Mouse (Mus musculus) midbrain, embryonic 13.5 days (tissue): ENCODE measurements at regions not wholly inside any gene's neighbourhood (a gene's known extent, or its start where the extent isn't known, plus 50 kb on each side); places are given as distances from the start of the nearest gene placed in this dataset.

Experiments used
- ATAC-seq: fragments of 200-750 bp; cut with Nextera tagmentation; 2 replicates; pipeline ENCODE4 v1.8.0; 2017; ENCODE audit warnings: mild to moderate bottlenecking, moderate TSS enrichment, moderate library complexity
- H3K27ac ChIP-seq: fragments of 300-500 bp; sonication (generic); 2 replicates; pipeline ENCODE4 v1.5.1; 2015; ENCODE audit warnings: inconsistent platforms, mild to moderate bottlenecking, moderate library complexity
- H3K27me3 ChIP-seq: fragments of 300-500 bp; sonication (generic); 2 replicates; pipeline ENCODE4 v1.6.1; 2015; ENCODE audit warnings: mild to moderate bottlenecking, inconsistent platforms
- H3K36me3 ChIP-seq: fragments of 300-500 bp; sonication (generic); 2 replicates; pipeline ENCODE4 v1.6.1; 2015; ENCODE audit warnings: mild to moderate bottlenecking, inconsistent platforms
- H3K4me1 ChIP-seq: fragments of 300-500 bp; sonication (generic); replicated peaks from 2 replicates; pipeline ENCODE4 v1.6.1; 2015; ENCODE audit warnings: inconsistent platforms
- H3K4me2 ChIP-seq: fragments of 300-500 bp; sonication (generic); replicated peaks from 2 replicates; pipeline ENCODE4 v1.6.1; 2015; ENCODE audit warnings: moderate library complexity, mild to moderate bottlenecking, inconsistent platforms
- H3K4me3 ChIP-seq: fragments of 300-500 bp; sonication (generic); replicated peaks from 2 replicates; pipeline ENCODE4 v1.5.1; 2015; ENCODE audit warnings: mild to moderate bottlenecking, inconsistent platforms
- H3K9ac ChIP-seq: fragments of 300-500 bp; sonication (generic); replicated peaks from 2 replicates; pipeline ENCODE4 v1.6.1; 2015; ENCODE audit warnings: mild to moderate bottlenecking, inconsistent platforms
- H3K9me3 ChIP-seq: fragments of 300-500 bp; sonication (generic); 2 replicates; pipeline ENCODE4 v1.6.1; 2016; ENCODE audit warnings: mild to moderate bottlenecking, inconsistent platforms
- WGBS: fragments of 180-500 bp; shearing (Covaris S2); methylation state at CpG from one replicate; pipeline ENCODE4 v1.1.7; 2015; 5-methylcytosine and 5-hydroxymethylcytosine counted together

DNA sequence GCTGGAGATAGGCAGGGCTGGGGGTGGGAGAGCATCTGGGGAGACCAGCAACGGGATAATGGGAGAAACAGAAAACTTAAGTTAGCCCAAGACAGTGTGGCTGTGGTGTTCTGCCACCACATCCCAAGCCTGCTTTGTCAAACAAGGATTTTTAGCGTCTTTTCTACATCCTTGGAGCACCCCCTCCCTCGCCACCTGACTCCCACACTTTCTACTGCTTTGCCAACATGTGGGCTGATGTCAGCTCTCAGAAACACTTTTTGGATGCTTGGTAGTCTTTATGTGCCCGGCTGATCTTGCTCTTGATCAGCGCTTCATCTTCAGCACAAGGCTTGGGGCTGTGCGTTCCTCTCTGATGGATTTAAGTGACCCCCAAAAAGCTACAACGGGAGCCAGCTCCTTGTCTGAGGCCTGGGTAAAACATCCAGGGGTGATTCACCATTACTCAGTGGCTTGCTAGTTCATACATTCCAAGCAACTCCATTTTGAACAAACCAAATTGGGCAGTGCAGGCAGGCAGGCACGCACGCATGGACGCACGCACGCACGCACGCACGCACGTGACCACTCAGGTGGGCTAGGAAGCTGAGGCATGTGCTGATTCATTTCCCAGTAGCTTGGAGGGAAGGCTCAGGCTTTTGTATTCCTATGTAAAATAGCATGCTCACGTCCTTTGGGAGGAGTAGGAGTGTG, 260.6 kb upstream of the Gm10131 start:
- no peaks in the 10 kb centered on the region for H3K27me3 ChIP-seq
- H3K4me1 ChIP-seq: peaks cover 43% of the 10 kb centered on the region
- no peaks in the 10 kb centered on the region for H3K36me3 ChIP-seq
- no peak for ATAC-seq
- no peaks in the 10 kb centered on the region for H3K9me3 ChIP-seq
- H3K4me3 ChIP-seq: no peak overlapping the region
- H3K9ac ChIP-seq: 0 out of 2 replicates have a peak overlapping the region, but pooled peaks have one; percentile 23
- 76% methylated on average over 17 of the region's 17 CpGs for WGBS
- H3K27ac ChIP-seq: peak overlapping the region; percentile 69
- no peak overlapping the region for H3K4me2 ChIP-seq

DNA sequence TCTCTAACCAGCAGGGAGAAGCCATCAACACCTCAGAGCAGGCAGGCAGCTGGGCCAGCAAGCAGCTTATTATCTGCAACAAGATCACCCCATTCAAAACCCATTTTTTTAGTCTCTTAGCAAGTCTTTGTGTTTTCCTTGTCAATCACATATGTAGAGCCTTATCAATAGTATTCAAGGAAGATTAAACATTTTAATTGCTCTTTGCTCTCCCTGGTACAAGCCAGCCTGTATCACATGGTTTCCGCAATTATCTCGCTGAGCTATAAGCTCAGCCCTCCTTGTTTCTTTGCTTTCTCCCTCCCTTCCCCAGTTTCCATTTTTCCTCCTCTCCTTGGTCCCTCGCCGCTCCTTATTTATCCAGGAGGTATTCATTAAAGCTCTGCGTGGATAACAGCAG, 259.9 kb upstream of the Gm10131 start:
- H3K27ac ChIP-seq: peak overlapping the region; percentile 69
- H3K4me2 ChIP-seq: no peak overlapping the region
- no peak overlapping the region for H3K4me3 ChIP-seq
- H3K36me3 ChIP-seq: no peaks in the 10 kb centered on the region
- 49% methylated on average over 5 of the region's 5 CpGs for WGBS
- H3K9ac ChIP-seq: no peak overlapping the region
- H3K27me3 ChIP-seq: no peaks in the 10 kb centered on the region
- H3K4me1 ChIP-seq: peaks cover 39% of the 10 kb centered on the region
- no peaks in the 10 kb centered on the region for H3K9me3 ChIP-seq
- 0 out of 2 replicates have a peak, but pooled peaks have one; percentile 35 for ATAC-seq

DNA sequence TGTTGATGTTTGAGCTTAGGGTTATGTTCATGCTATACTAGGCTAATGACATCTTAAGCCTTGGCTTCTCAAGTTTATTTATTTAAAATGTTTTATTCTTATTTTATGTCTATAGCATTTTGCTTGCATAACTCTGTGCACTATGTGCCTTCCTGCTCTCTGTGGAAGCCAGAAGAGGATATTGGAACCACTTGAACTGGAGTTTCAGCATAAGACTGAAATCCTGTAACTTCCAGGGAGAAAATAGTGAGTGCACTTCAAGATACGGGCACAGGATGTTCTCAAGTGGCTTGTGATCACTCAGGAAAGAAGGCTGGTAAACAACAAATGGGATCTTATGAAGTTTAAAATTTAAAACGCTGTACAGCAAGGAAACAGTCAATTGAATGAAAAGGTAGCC, 257.0 kb upstream of the Gm10131 start:
- no peak for ATAC-seq
- Histone ChIP-seq H3K27ac (no peak overlapping the region), H3K27me3 (no peaks in the 10 kb centered on the region), H3K9me3 (no peaks in the 10 kb centered on the region), H3K4me3 (no peak overlapping the region), H3K36me3 (no peaks in the 10 kb centered on the region), H3K4me2 (no peak overlapping the region), H3K4me1 (peaks cover 25% of the 10 kb centered on the region), H3K9ac (no peak overlapping the region)
- WGBS: 79% methylated on average over 2 of the region's 2 CpGs

GRCm38 (mm10) chr8:34364446-34365035, 253.0 kb upstream of the Gm10131 start:
- H3K27me3 ChIP-seq: no peaks in the 10 kb centered on the region
- no peaks in the 10 kb centered on the region for H3K9me3 ChIP-seq
- whole genome bisulfite sequencing: 87% methylated on average over 18 of the region's 18 CpGs
- no peak for ATAC-seq
- no peak overlapping the region for H3K4me2 ChIP-seq
- no peaks in the 10 kb centered on the region for H3K36me3 ChIP-seq
- H3K4me3 ChIP-seq: no peak overlapping the region
- no peak overlapping the region for H3K9ac ChIP-seq
- H3K27ac ChIP-seq: no peak overlapping the region
- H3K4me1 ChIP-seq: no peaks in the 10 kb centered on the region

DNA sequence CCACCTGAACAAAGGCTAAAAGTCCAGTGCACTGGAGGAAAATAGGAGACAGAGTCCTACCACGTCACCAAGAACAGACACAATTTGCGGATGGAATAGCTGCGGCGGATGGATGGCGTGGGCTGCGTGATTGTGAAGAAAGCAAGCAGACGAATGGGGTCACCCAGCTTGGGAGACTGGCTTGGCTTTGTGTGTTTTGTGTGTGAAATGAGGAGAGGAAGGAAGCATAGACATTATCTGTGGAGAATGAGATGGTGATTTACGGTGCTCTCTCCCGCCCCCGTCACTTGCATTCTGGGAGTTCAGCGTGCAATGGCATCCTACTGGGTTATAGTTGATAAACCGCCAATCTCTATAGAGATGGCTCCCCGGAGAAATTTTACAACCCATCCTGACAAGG, 252.1 kb upstream of the Gm10131 start:
- 75% methylated on average over 13 of the region's 13 CpGs for WGBS
- no peak for ATAC-seq
- Histone ChIP-seq H3K4me1 (no peaks in the 10 kb centered on the region), H3K9ac (no peak overlapping the region), H3K27me3 (no peaks in the 10 kb centered on the region), H3K4me3 (no peak overlapping the region), H3K36me3 (no peaks in the 10 kb centered on the region), H3K9me3 (no peaks in the 10 kb centered on the region), H3K4me2 (no peak overlapping the region), H3K27ac (no peak overlapping the region)

- H3K4me2 ChIP-seq: no peak overlapping the region
- no peaks in the 10 kb centered on the region for H3K9me3 ChIP-seq
- H3K9ac ChIP-seq: no peak overlapping the region
- H3K4me1 ChIP-seq: no peaks in the 10 kb centered on the region
- 42% methylated on average over 4 of the region's 4 CpGs for WGBS
- no peaks in the 10 kb centered on the region for H3K27me3 ChIP-seq
- H3K4me3 ChIP-seq: no peak overlapping the region
- no peak overlapping the region for H3K27ac ChIP-seq
- no peak for ATAC-seq
- H3K36me3 ChIP-seq: no peaks in the 10 kb centered on the region
Observed at GRCm38 (mm10) chr8:34363131-34363530, 251.6 kb upstream of the Gm10131 start.

DNA sequence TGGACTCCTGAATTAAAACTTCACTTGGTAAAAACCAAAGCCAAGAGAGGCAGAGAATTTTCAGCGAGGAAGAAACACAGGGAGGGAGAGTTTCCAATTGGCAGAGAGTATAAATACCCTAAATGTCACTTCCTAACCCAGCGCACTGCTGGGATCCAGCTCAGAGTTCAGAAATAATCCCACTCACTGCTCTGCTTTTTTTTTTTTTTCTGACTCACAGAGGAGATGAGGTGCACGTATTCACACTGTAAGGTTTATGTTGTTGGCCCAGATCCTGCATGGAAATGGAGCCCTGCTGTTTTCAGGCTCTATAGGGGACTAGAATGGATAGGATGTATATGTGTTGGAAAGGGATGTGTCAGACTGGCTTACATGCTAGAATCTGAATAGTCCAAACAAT, 249.8 kb upstream of the Gm10131 start:
- Histone ChIP-seq H3K27me3 (no peaks in the 10 kb centered on the region), H3K4me3 (no peak overlapping the region), H3K9ac (no peak overlapping the region), H3K27ac (no peak overlapping the region), H3K9me3 (no peaks in the 10 kb centered on the region), H3K36me3 (no peaks in the 10 kb centered on the region), H3K4me1 (no peaks in the 10 kb centered on the region), H3K4me2 (no peak overlapping the region)
- WGBS: 87% methylated on average over 3 of the region's 3 CpGs
- ATAC-seq: no peak

- no peak overlapping the region for H3K27ac ChIP-seq
- WGBS: 60% methylated on average over 2 of the region's 2 CpGs
- no peaks in the 10 kb centered on the region for H3K36me3 ChIP-seq
- H3K27me3 ChIP-seq: no peaks in the 10 kb centered on the region
- ATAC-seq: 0 out of 2 replicates have a peak, but pooled peaks have one; percentile 40
- H3K9ac ChIP-seq: no peak overlapping the region
- no peak overlapping the region for H3K4me2 ChIP-seq
- H3K4me1 ChIP-seq: no peaks in the 10 kb centered on the region
- no peaks in the 10 kb centered on the region for H3K9me3 ChIP-seq
- H3K4me3 ChIP-seq: no peak overlapping the region
Observed at GRCm38 (mm10) chr8:34359776-34360175, 248.2 kb upstream of the Gm10131 start.

GRCm38 (mm10) chr8:34355059-34355458, 243.5 kb upstream of the Gm10131 start:
- no peaks in the 10 kb centered on the region for H3K36me3 ChIP-seq
- no peak overlapping the region for H3K4me3 ChIP-seq
- no peak overlapping the region for H3K27ac ChIP-seq
- 19% methylated on average over 13 of the region's 13 CpGs for WGBS
- ATAC-seq: no peak
- no peaks in the 10 kb centered on the region for H3K27me3 ChIP-seq
- no peaks in the 10 kb centered on the region for H3K4me1 ChIP-seq
- no peaks in the 10 kb centered on the region for H3K9me3 ChIP-seq
- no peak overlapping the region for H3K4me2 ChIP-seq
- H3K9ac ChIP-seq: no peak overlapping the region

DNA sequence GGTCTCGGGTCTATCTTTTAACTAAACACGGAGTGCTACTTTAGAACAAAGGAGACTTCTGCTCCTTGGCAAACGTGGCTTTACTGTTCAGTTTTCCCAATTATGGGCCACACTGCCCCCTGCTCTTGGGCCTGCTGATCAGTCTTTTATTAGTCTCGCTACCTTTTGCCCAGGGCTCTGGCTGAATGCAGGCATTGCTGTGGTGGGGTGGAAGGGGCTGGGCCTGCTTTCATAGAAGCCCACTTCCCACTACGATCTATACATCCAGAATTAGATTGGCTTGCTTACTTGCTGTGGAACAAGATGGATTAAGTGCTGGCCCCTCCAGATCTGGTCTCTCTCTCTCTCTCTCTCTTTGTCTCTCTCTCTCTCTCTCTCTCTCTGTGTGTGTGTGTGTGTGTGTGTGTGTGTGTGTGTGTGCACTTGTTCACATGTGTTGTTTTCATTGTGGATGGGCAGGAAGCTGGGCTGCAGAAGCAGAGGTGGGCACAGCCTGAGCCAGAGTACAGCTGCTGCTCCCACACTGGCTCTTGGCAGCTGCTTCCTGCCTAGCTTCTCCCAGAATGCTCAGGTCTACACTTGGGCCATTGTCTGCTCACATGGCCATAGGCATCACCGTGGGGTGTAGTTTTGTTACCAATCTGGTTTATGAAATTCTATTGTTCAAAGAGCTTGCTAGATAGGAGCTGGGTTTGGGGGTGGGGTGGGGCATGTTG, 241.8 kb upstream of the Gm10131 start:
- H3K36me3 ChIP-seq: no peaks in the 10 kb centered on the region
- 42% methylated on average over 6 of the region's 6 CpGs for WGBS
- no peak overlapping the region for H3K4me2 ChIP-seq
- H3K27ac ChIP-seq: peak overlapping the region; percentile 19; the same call in 1 of the 2 replicates
- no peaks in the 10 kb centered on the region for H3K4me1 ChIP-seq
- no peak overlapping the region for H3K4me3 ChIP-seq
- H3K9ac ChIP-seq: no peak overlapping the region
- ATAC-seq: peak; percentile 43; the same call in 1 of the 2 replicates
- no peaks in the 10 kb centered on the region for H3K27me3 ChIP-seq
- no peaks in the 10 kb centered on the region for H3K9me3 ChIP-seq

GRCm38 (mm10) chr8:34334851-34335250, 223.3 kb upstream of the Gm10131 start:
- Histone ChIP-seq H3K4me1 (no peaks in the 10 kb centered on the region), H3K36me3 (no peaks in the 10 kb centered on the region), H3K9me3 (no peaks in the 10 kb centered on the region), H3K27me3 (no peaks in the 10 kb centered on the region), H3K4me3 (no peak overlapping the region), H3K9ac (no peak overlapping the region), H3K4me2 (no peak overlapping the region), H3K27ac (no peak overlapping the region)
- no peak for ATAC-seq
- 84% methylated on average over 4 of the region's 4 CpGs for WGBS

GRCm38 (mm10) chr8:34331673-34332072, 220.1 kb upstream of the Gm10131 start:
- WGBS: 60% methylated on average over 5 of the region's 5 CpGs
- Histone ChIP-seq H3K4me3 (no peak overlapping the region), H3K9ac (no peak overlapping the region), H3K4me2 (no peak overlapping the region), H3K27ac (no peak overlapping the region), H3K4me1 (peaks cover 10% of the 10 kb centered on the region), H3K27me3 (peaks cover 6% of the 10 kb centered on the region), H3K36me3 (no peaks in the 10 kb centered on the region), H3K9me3 (no peaks in the 10 kb centered on the region)
- ATAC-seq: no peak
